Mouse (Mus musculus) limb, embryonic 11.5 days (tissue): ENCODE measurements around the gene Pdcd2. TPM values are rescaled to one million over a fixed set of nuclear protein-coding genes. Genes with fewer than 3 reads are reported as not detected.
A peak's percentile ranks its signal among the peaks of the same experiment; 100 is the strongest.

Experiments used
- ATAC-seq: fragments of 200-750 bp; cut with Nextera tagmentation; 2 replicates; pipeline ENCODE4 v1.8.0; 2017; ENCODE audit warnings: low read depth; ENCODE audit not compliant: insufficient number of reproducible peaks, low FRiP score, low TSS enrichment
- DNase-seq: peaks from one replicate; pipeline ENCODE4 v3.0.0-alpha.2; 2015; ENCODE audit warnings: low spot score
- H3K27ac ChIP-seq: fragments of 300-500 bp; sonication (generic); replicated peaks from 2 replicates; pipeline ENCODE4 v1.5.1; 2014; ENCODE audit warnings: low read depth, mild to moderate bottlenecking, low read length
- H3K27me3 ChIP-seq: fragments of 300-500 bp; sonication (generic); 2 replicates; pipeline ENCODE4 v1.6.1; 2014; ENCODE audit warnings: mild to moderate bottlenecking, low read length, mixed read lengths; ENCODE audit not compliant: control insufficient read depth, insufficient read depth
- H3K36me3 ChIP-seq: fragments of 300-500 bp; sonication (generic); 2 replicates; pipeline ENCODE4 v1.6.1; 2014; ENCODE audit warnings: mild to moderate bottlenecking, low read length, moderate library complexity, mixed read lengths; ENCODE audit not compliant: control insufficient read depth, insufficient read depth
- H3K4me1 ChIP-seq: fragments of 300-500 bp; sonication (generic); 2 replicates; pipeline ENCODE4 v1.6.1; 2014; ENCODE audit warnings: low read length, mixed read lengths; ENCODE audit not compliant: control insufficient read depth, insufficient read depth
- H3K4me2 ChIP-seq: fragments of 300-500 bp; sonication (generic); 2 replicates; pipeline ENCODE4 v1.6.1; 2014; ENCODE audit warnings: low read depth, mild to moderate bottlenecking, moderate library complexity; ENCODE audit not compliant: severe bottlenecking
- H3K4me3 ChIP-seq: fragments of 300-500 bp; sonication (generic); 2 replicates; pipeline ENCODE4 v1.5.1; 2014; ENCODE audit warnings: low read depth, low read length
- H3K9ac ChIP-seq: fragments of 300-500 bp; sonication (generic); 2 replicates; pipeline ENCODE4 v1.6.1; 2014; ENCODE audit warnings: mild to moderate bottlenecking, low read length
- H3K9me3 ChIP-seq: fragments of 300-500 bp; sonication (generic); 2 replicates; pipeline ENCODE4 v1.6.1; 2016; ENCODE audit warnings: low read length; ENCODE audit not compliant: control insufficient read depth
- whole genome bisulfite sequencing: fragments of 180-500 bp; shearing (Covaris S2); extraction: QIAGEN DNeasy Blood & Tissue Kit; methylation state at CpG from one replicate; pipeline ENCODE4 v1.1.7; 2014; 5-methylcytosine and 5-hydroxymethylcytosine counted together
- polyA plus RNA-seq: library from polyadenylated mRNA; unstranded; fragments of >200 nt; fragmentation: Nextera tagmentation; extraction: Ambion mirVana; gene quantifications from 2 replicates; pipeline ENCODE4 v1.2.1, GENCODE M21; 2014

Gene Pdcd2
- 48.8 and 53.8 TPM in 2 replicates for polyA plus RNA-seq

GRCm38 (mm10) chr17:15526986-15527810 lies at the start of gene Pdcd2:
Gene Pdcd2 (minus strand): TSS chr17:15527301.
- Histone ChIP-seq H3K4me3 (peak within 1 kb of the TSS; percentile 71), H3K9ac (peak within 1 kb of the TSS; percentile 65), H3K36me3 (peaks cover 8% of the 10 kb centered on the region), H3K4me1 (0 out of 2 replicates have a peak, but pooled peaks cover 2% of the 10 kb centered on the region), H3K4me2 (peak within 1 kb of the TSS; percentile 70), H3K27ac (peak within 1 kb of the TSS; percentile 63), H3K9me3 (no peaks in the 10 kb centered on the region), H3K27me3 (no peaks in the 10 kb centered on the region)
- ATAC-seq (peak; percentile 98), DNase-seq (peak; percentile 97)
- WGBS: 1% methylated on average over 54 of the region's 55 CpGs

DNA sequence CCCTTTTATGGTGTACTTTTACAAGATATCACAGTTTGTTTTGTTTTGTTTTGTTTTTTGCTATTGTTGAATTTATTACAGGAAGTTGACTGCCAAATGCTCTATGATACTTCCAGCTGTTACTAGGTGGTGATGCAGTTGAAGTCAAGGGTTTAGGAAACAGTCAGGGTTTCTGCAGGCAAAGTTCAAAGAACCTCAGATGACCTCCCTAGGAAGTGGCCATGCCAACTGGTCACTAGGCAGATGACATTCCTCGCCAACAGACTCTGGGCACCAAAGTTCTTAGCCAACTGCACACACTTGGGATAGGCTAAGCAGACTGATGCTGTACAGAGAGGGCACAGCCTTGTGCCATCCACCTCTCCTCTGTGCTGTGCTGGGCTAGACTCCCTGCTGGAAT lies 48.0 kb upstream of the Pdcd2 start:
- Histone ChIP-seq H3K4me1 (no peaks in the 10 kb centered on the region), H3K36me3 (no peaks in the 10 kb centered on the region), H3K4me3 (no peak overlapping the region), H3K27me3 (no peaks in the 10 kb centered on the region), H3K9me3 (no peaks in the 10 kb centered on the region), H3K4me2 (no peak overlapping the region), H3K9ac (no peak overlapping the region), H3K27ac (no peak overlapping the region)
- 71% methylated on average over 1 of the region's 1 CpGs for WGBS
- ATAC-seq (no peak), DNase-seq (no peak)

DNA sequence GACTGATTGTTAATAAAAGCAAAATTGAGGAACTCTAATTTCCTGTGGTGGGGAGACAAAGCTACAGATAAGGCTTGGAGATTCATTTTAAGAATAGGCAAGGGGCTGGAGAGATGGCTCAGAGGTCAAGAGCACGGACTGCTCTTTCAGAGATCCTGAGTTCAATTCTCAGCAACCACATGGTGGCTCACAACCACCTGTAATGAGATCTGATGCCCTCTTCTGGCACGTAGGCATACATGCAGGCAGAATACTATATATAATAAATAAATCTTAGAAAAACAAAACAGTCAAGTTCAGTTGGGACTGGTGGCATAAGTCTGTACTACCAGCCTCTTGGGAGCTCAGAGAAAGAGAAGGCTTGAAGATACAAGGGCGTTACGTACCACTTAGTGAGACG lies 39.8 kb upstream of the Pdcd2 start:
- H3K9me3 ChIP-seq: no peaks in the 10 kb centered on the region
- ATAC-seq: no peak
- H3K27ac ChIP-seq: no peak overlapping the region
- 80% methylated on average over 5 of the region's 5 CpGs for WGBS
- no peak overlapping the region for H3K9ac ChIP-seq
- H3K36me3 ChIP-seq: no peaks in the 10 kb centered on the region
- H3K27me3 ChIP-seq: no peaks in the 10 kb centered on the region
- H3K4me1 ChIP-seq: no peaks in the 10 kb centered on the region
- DNase-seq: no peak
- no peak overlapping the region for H3K4me2 ChIP-seq
- H3K4me3 ChIP-seq: no peak overlapping the region

GRCm38 (mm10) chr17:15564928-15565300 lies 37.8 kb upstream of the Pdcd2 start:
- no peaks in the 10 kb centered on the region for H3K27me3 ChIP-seq
- H3K4me3 ChIP-seq: peak overlapping the region; percentile 40
- H3K36me3 ChIP-seq: no peaks in the 10 kb centered on the region
- DNase-seq: no peak
- no peak for ATAC-seq
- H3K4me2 ChIP-seq: peak overlapping the region; percentile 55
- 47% methylated on average over 12 of the region's 12 CpGs for WGBS
- H3K9ac ChIP-seq: no peak overlapping the region
- no peaks in the 10 kb centered on the region for H3K9me3 ChIP-seq
- no peak overlapping the region for H3K27ac ChIP-seq
- no peaks in the 10 kb centered on the region for H3K4me1 ChIP-seq

- peak; percentile 100 for DNase-seq
- Histone ChIP-seq H3K27me3 (no peaks in the 10 kb centered on the region), H3K4me1 (no peaks in the 10 kb centered on the region), H3K27ac (peak within 1 kb of the TSS; percentile 74), H3K9me3 (no peaks in the 10 kb centered on the region), H3K4me3 (peak within 1 kb of the TSS; percentile 40), H3K36me3 (no peaks in the 10 kb centered on the region), H3K9ac (peak within 1 kb of the TSS; percentile 79), H3K4me2 (peak within 1 kb of the TSS; percentile 61)
- 0% methylated on average over 43 of the region's 43 CpGs for WGBS
- ATAC-seq: peak; percentile 98
Observed at GRCm38 (mm10) chr17:15564014-15564927, 37.2 kb upstream of the Pdcd2 start, which contains the start of gene Prdm9. Gene Prdm9 (minus strand): TSS chr17:15564354.

- ATAC-seq: no peak
- H3K27me3 ChIP-seq: no peaks in the 10 kb centered on the region
- H3K4me2 ChIP-seq: no peak overlapping the region
- no peaks in the 10 kb centered on the region for H3K4me1 ChIP-seq
- H3K36me3 ChIP-seq: no peaks in the 10 kb centered on the region
- no peak for DNase-seq
- H3K27ac ChIP-seq: no peak overlapping the region
- H3K9me3 ChIP-seq: no peaks in the 10 kb centered on the region
- 79% methylated on average over 2 of the region's 2 CpGs for WGBS
- no peak overlapping the region for H3K4me3 ChIP-seq
- no peak overlapping the region for H3K9ac ChIP-seq
Observed at GRCm38 (mm10) chr17:15559946-15560345, 32.8 kb upstream of the Pdcd2 start.

DNA sequence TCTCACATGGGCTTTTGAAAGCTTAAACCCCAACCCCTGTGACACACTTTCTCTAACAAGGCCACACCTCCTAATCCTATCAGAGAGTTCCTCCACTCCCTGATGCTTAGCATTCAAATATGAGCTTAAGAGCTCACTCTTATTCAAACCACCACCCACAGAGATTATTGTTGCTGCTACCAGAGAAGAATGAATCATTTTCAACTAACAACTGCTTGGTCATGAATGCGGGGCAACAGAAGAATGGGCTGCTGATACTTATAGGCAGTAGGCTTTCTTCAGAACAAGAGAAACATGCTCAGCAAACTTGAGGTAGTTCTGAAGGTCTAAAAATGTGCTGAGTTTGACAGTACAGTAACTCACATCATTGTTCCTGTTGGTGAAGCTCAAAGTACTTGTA lies 22.6 kb upstream of the Pdcd2 start:
- no peaks in the 10 kb centered on the region for H3K27me3 ChIP-seq
- no peaks in the 10 kb centered on the region for H3K36me3 ChIP-seq
- H3K4me1 ChIP-seq: no peaks in the 10 kb centered on the region
- no peak overlapping the region for H3K9ac ChIP-seq
- no peak overlapping the region for H3K27ac ChIP-seq
- no peak overlapping the region for H3K4me3 ChIP-seq
- DNase-seq (no peak), ATAC-seq (no peak)
- 54% methylated on average over 1 of the region's 1 CpGs for WGBS
- H3K4me2 ChIP-seq: no peak overlapping the region
- H3K9me3 ChIP-seq: no peaks in the 10 kb centered on the region

DNA sequence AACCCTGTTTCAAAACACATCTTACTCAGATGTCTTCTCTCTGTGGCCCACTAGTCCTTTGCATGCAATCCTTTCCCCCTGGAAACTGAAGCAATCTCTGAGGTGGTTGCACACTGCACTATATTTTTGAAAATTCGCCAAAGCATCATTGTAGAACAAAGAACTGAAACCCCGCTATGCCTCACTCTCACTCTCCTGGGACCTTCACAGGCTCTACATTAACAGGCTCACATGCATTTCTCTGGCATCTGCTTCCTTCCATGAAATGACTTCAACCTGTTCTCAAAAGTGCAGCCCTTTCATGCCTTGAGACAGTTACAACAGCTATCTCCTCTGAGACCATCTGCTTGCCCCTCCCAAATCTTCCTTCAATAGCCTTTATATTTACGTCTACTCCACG lies 19.3 kb upstream of the Pdcd2 start:
- H3K27me3 ChIP-seq: no peaks in the 10 kb centered on the region
- H3K4me3 ChIP-seq: no peak overlapping the region
- H3K4me1 ChIP-seq: no peaks in the 10 kb centered on the region
- no peaks in the 10 kb centered on the region for H3K9me3 ChIP-seq
- no peak overlapping the region for H3K9ac ChIP-seq
- no peak overlapping the region for H3K4me2 ChIP-seq
- 81% methylated on average over 4 of the region's 4 CpGs for WGBS
- H3K27ac ChIP-seq: no peak overlapping the region
- ATAC-seq: no peak
- no peak for DNase-seq
- H3K36me3 ChIP-seq: no peaks in the 10 kb centered on the region
